Mouse (Mus musculus): ENCODE measurements at regions not wholly inside any gene's neighbourhood (a gene's known extent, or its start where the extent isn't known, plus 50 kb on each side); places are given as distances from the start of the nearest gene placed in this dataset.

GRCm38 (mm10) chr3:138609749-138610148 is 83.8 kb downstream of the Eif4e start:
- no peaks in the 10 kb centered on the region for H3K9me3 ChIP-seq (ENCODE audit: control insufficient read depth, low read length)
- 0 out of 2 replicates have a peak, but pooled peaks have one; percentile 24 for ATAC-seq (ENCODE audit: low FRiP score, low TSS enrichment)
- WGBS: 18% methylated on average over 1 of the region's 1 CpGs

GRCm38 (mm10) chr3:138612884-138613653 is 87.1 kb downstream of the Eif4e start:
- no peak overlapping the region for H3K9ac ChIP-seq (ENCODE audit: low read depth, low read length)
- no peaks in the 10 kb centered on the region for H3K9me3 ChIP-seq (ENCODE audit: control insufficient read depth, low read length)
- H3K4me3 ChIP-seq (ENCODE audit: low read length): no peak overlapping the region
- no peak overlapping the region for H3K27ac ChIP-seq (ENCODE audit: low read depth, low read length)
- H3K4me1 ChIP-seq (ENCODE audit: control insufficient read depth, insufficient read depth, low read length): no peaks in the 10 kb centered on the region
- no peaks in the 10 kb centered on the region for H3K36me3 ChIP-seq (ENCODE audit: control insufficient read depth, insufficient read depth, low read length)
- no peaks in the 10 kb centered on the region for H3K27me3 ChIP-seq (ENCODE audit: control insufficient read depth, insufficient read depth, low read length)
- 53% methylated on average over 9 of the region's 9 CpGs for WGBS
- no peak overlapping the region for H3K4me2 ChIP-seq (replicated peaks; ENCODE audit: low read depth, low read length)
- 0 out of 2 replicates have a peak, but pooled peaks have one; percentile 40 for ATAC-seq (ENCODE audit: low FRiP score, low TSS enrichment)

More at GRCm38 (mm10) chr3:138609749-138610148, 83.8 kb downstream of the Eif4e start:
- Histone ChIP-seq H3K4me2 (replicated peaks; ENCODE audit: low read depth, low read length) (no peak overlapping the region), H3K4me1 (ENCODE audit: control insufficient read depth, insufficient read depth, low read length) (0 out of 2 replicates have a peak, but pooled peaks cover 5% of the 10 kb centered on the region), H3K4me3 (ENCODE audit: low read length) (no peak overlapping the region), H3K27me3 (ENCODE audit: control insufficient read depth, insufficient read depth, low read length) (no peaks in the 10 kb centered on the region), H3K27ac (ENCODE audit: low read depth, low read length) (no peak overlapping the region), H3K36me3 (ENCODE audit: control insufficient read depth, insufficient read depth, low read length) (no peaks in the 10 kb centered on the region), H3K9ac (ENCODE audit: low read depth, low read length) (no peak overlapping the region)

GRCm38 (mm10) chr3:138613680-138614079 is 87.7 kb downstream of the Eif4e start:
- no peak overlapping the region for H3K27ac ChIP-seq (ENCODE audit: low read depth, low read length)
- no peak overlapping the region for H3K9ac ChIP-seq (ENCODE audit: low read depth, low read length)
- H3K27me3 ChIP-seq (ENCODE audit: control insufficient read depth, insufficient read depth, low read length): no peaks in the 10 kb centered on the region
- H3K9me3 ChIP-seq (ENCODE audit: control insufficient read depth, low read length): no peaks in the 10 kb centered on the region
- 0 out of 2 replicates have a peak, but pooled peaks have one; percentile 25 for ATAC-seq (ENCODE audit: low FRiP score, low TSS enrichment)
- no peaks in the 10 kb centered on the region for H3K36me3 ChIP-seq (ENCODE audit: control insufficient read depth, insufficient read depth, low read length)
- no peak overlapping the region for H3K4me3 ChIP-seq (ENCODE audit: low read length)
- H3K4me2 ChIP-seq (replicated peaks; ENCODE audit: low read depth, low read length): no peak overlapping the region
- WGBS: 90% methylated on average over 3 of the region's 3 CpGs
- no peaks in the 10 kb centered on the region for H3K4me1 ChIP-seq (ENCODE audit: control insufficient read depth, insufficient read depth, low read length)

- H3K4me3 ChIP-seq (ENCODE audit: low read length): no peak overlapping the region
- no peak overlapping the region for H3K9ac ChIP-seq (ENCODE audit: low read depth, low read length)
- no peaks in the 10 kb centered on the region for H3K9me3 ChIP-seq (ENCODE audit: control insufficient read depth, low read length)
- H3K27ac ChIP-seq (ENCODE audit: low read depth, low read length): no peak overlapping the region
- no peaks in the 10 kb centered on the region for H3K4me1 ChIP-seq (ENCODE audit: control insufficient read depth, insufficient read depth, low read length)
- H3K27me3 ChIP-seq (ENCODE audit: control insufficient read depth, insufficient read depth, low read length): no peaks in the 10 kb centered on the region
- no peak for ATAC-seq (ENCODE audit: low FRiP score, low TSS enrichment)
- H3K4me2 ChIP-seq (replicated peaks; ENCODE audit: low read depth, low read length): no peak overlapping the region
- H3K36me3 ChIP-seq (ENCODE audit: control insufficient read depth, insufficient read depth, low read length): no peaks in the 10 kb centered on the region
- WGBS: 75% methylated on average over 2 of the region's 2 CpGs
These were observed 88.9 kb downstream of the Eif4e start for GRCm38 (mm10) chr3:138614899-138615298.

- Histone ChIP-seq H3K4me3 (ENCODE audit: low read length) (no peak overlapping the region), H3K36me3 (ENCODE audit: control insufficient read depth, insufficient read depth, low read length) (no peaks in the 10 kb centered on the region), H3K4me1 (ENCODE audit: control insufficient read depth, insufficient read depth, low read length) (no peaks in the 10 kb centered on the region), H3K9ac (ENCODE audit: low read depth, low read length) (no peak overlapping the region), H3K9me3 (ENCODE audit: control insufficient read depth, low read length) (no peaks in the 10 kb centered on the region), H3K4me2 (replicated peaks; ENCODE audit: low read depth, low read length) (no peak overlapping the region), H3K27me3 (ENCODE audit: control insufficient read depth, insufficient read depth, low read length) (no peaks in the 10 kb centered on the region), H3K27ac (ENCODE audit: low read depth, low read length) (no peak overlapping the region)
- no peak for ATAC-seq (ENCODE audit: low FRiP score, low TSS enrichment)
- WGBS: 90% methylated on average over 4 of the region's 4 CpGs
These were observed 94.3 kb downstream of the Eif4e start for GRCm38 (mm10) chr3:138620263-138620662.

- no peak for ATAC-seq (ENCODE audit: low FRiP score, low TSS enrichment)
- Histone ChIP-seq H3K27me3 (ENCODE audit: control insufficient read depth, insufficient read depth, low read length) (no peaks in the 10 kb centered on the region), H3K9me3 (ENCODE audit: control insufficient read depth, low read length) (no peaks in the 10 kb centered on the region), H3K4me2 (replicated peaks; ENCODE audit: low read depth, low read length) (no peak overlapping the region), H3K27ac (ENCODE audit: low read depth, low read length) (no peak overlapping the region), H3K4me3 (ENCODE audit: low read length) (no peak overlapping the region), H3K4me1 (ENCODE audit: control insufficient read depth, insufficient read depth, low read length) (no peaks in the 10 kb centered on the region), H3K36me3 (ENCODE audit: control insufficient read depth, insufficient read depth, low read length) (no peaks in the 10 kb centered on the region), H3K9ac (ENCODE audit: low read depth, low read length) (no peak overlapping the region)
- WGBS: 93% methylated on average over 2 of the region's 2 CpGs
These were observed 98.1 kb downstream of the Eif4e start for GRCm38 (mm10) chr3:138624128-138624527.

GRCm38 (mm10) chr3:138626230-138626629 is 100.3 kb downstream of the Eif4e start:
- 90% methylated on average over 4 of the region's 4 CpGs for WGBS
- Histone ChIP-seq H3K4me1 (ENCODE audit: control insufficient read depth, insufficient read depth, low read length) (no peaks in the 10 kb centered on the region), H3K4me3 (ENCODE audit: low read length) (no peak overlapping the region), H3K27me3 (ENCODE audit: control insufficient read depth, insufficient read depth, low read length) (no peaks in the 10 kb centered on the region), H3K4me2 (replicated peaks; ENCODE audit: low read depth, low read length) (no peak overlapping the region), H3K9ac (ENCODE audit: low read depth, low read length) (no peak overlapping the region), H3K9me3 (ENCODE audit: control insufficient read depth, low read length) (no peaks in the 10 kb centered on the region), H3K27ac (ENCODE audit: low read depth, low read length) (no peak overlapping the region), H3K36me3 (ENCODE audit: control insufficient read depth, insufficient read depth, low read length) (no peaks in the 10 kb centered on the region)
- no peak for ATAC-seq (ENCODE audit: low FRiP score, low TSS enrichment)

- no peaks in the 10 kb centered on the region for H3K27me3 ChIP-seq (ENCODE audit: control insufficient read depth, insufficient read depth, low read length)
- H3K4me3 ChIP-seq (ENCODE audit: low read length): no peak overlapping the region
- ATAC-seq (ENCODE audit: low FRiP score, low TSS enrichment): no peak
- H3K4me1 ChIP-seq (ENCODE audit: control insufficient read depth, insufficient read depth, low read length): no peaks in the 10 kb centered on the region
- H3K27ac ChIP-seq (ENCODE audit: low read depth, low read length): no peak overlapping the region
- no peak overlapping the region for H3K4me2 ChIP-seq (replicated peaks; ENCODE audit: low read depth, low read length)
- H3K36me3 ChIP-seq (ENCODE audit: control insufficient read depth, insufficient read depth, low read length): no peaks in the 10 kb centered on the region
- WGBS: 75% methylated on average over 13 of the region's 13 CpGs
- H3K9me3 ChIP-seq (ENCODE audit: control insufficient read depth, low read length): no peaks in the 10 kb centered on the region
- no peak overlapping the region for H3K9ac ChIP-seq (ENCODE audit: low read depth, low read length)
These were observed 104.3 kb downstream of the Eif4e start for GRCm38 (mm10) chr3:138630231-138630630.

- Histone ChIP-seq H3K27ac (ENCODE audit: low read depth, low read length) (no peak overlapping the region), H3K4me1 (ENCODE audit: control insufficient read depth, insufficient read depth, low read length) (no peaks in the 10 kb centered on the region), H3K27me3 (ENCODE audit: control insufficient read depth, insufficient read depth, low read length) (no peaks in the 10 kb centered on the region), H3K36me3 (ENCODE audit: control insufficient read depth, insufficient read depth, low read length) (no peaks in the 10 kb centered on the region), H3K4me2 (replicated peaks; ENCODE audit: low read depth, low read length) (no peak overlapping the region), H3K9ac (ENCODE audit: low read depth, low read length) (no peak overlapping the region), H3K4me3 (ENCODE audit: low read length) (no peak overlapping the region), H3K9me3 (ENCODE audit: control insufficient read depth, low read length) (no peaks in the 10 kb centered on the region)
- 31% methylated on average over 2 of the region's 2 CpGs for WGBS
- no peak for ATAC-seq (ENCODE audit: low FRiP score, low TSS enrichment)
These were observed 106.1 kb downstream of the Eif4e start for GRCm38 (mm10) chr3:138632086-138632485.

Data from kidney, embryonic 14.5 days (tissue).